Mouse (Mus musculus) liver, embryonic 14.5 days (tissue): ENCODE measurements around the gene Fkbp14. TPM values are rescaled to one million over a fixed set of nuclear protein-coding genes. Genes with fewer than 3 reads are reported as not detected.

Source experiments
- ATAC-seq: fragments of 200-750 bp; cut with Nextera tagmentation; 2 replicates; pipeline ENCODE4 v1.8.0; 2017; ENCODE audit warnings: moderate number of reproducible peaks, mild to moderate bottlenecking, moderate library complexity; ENCODE audit not compliant: insufficient read depth
- DNase-seq, 3 experiments: peaks; one replicate each; pipeline ENCODE4 v3.0.0-alpha.2; 2012 to 2013; ENCODE audit warnings: low read depth in 3 of 3, low spot score in 3 of 3
- H3K27ac ChIP-seq: fragments of 300-500 bp; sonication (generic); 2 replicates; pipeline ENCODE4 v1.5.1; 2014; ENCODE audit warnings: moderate library complexity, mild to moderate bottlenecking, control low read depth, inconsistent platforms
- H3K27me3 ChIP-seq: fragments of 300-500 bp; sonication (generic); 2 replicates; pipeline ENCODE4 v1.6.1; 2014; ENCODE audit warnings: mild to moderate bottlenecking, low read length, moderate library complexity; ENCODE audit not compliant: control insufficient read depth, insufficient read depth
- H3K36me3 ChIP-seq: fragments of 300-500 bp; sonication (generic); replicated peaks from 2 replicates; pipeline ENCODE4 v1.6.1; 2014; ENCODE audit warnings: low read depth; ENCODE audit not compliant: control insufficient read depth, insufficient read depth
- H3K4me1 ChIP-seq, 2 experiments: fragments of 200-500 bp in 1 of 2; fragments of 300-500 bp in 1 of 2; sonication (generic) in 1 of 2; replicated peaks; 2 replicates each; pipeline ENCODE4 v1.6.1; 2012 to 2014; ENCODE audit warnings: antibody characterized with exemption in 1 of 2, inconsistent platforms in 1 of 2, low read length in 1 of 2; ENCODE audit not compliant: control insufficient read depth in 2 of 2, insufficient read depth in 2 of 2
- H3K4me2 ChIP-seq: fragments of 300-500 bp; sonication (generic); 2 replicates; pipeline ENCODE4 v1.6.1; 2014; ENCODE audit warnings: low read depth, mild to moderate bottlenecking, control low read depth, moderate library complexity
- H3K4me3 ChIP-seq, 2 experiments: fragments of 200-500 bp in 1 of 2; fragments of 300-500 bp in 1 of 2; sonication (generic) in 1 of 2; 2 replicates each; pipeline ENCODE4 v1.5.1; 2012 to 2014; ENCODE audit warnings: low read depth in 2 of 2, low read length in 2 of 2, mild to moderate bottlenecking in 2 of 2, control low read depth in 1 of 2, inconsistent platforms in 1 of 2, moderate library complexity in 1 of 2; ENCODE audit not compliant: insufficient read depth in 1 of 2
- H3K9ac ChIP-seq: fragments of 300-500 bp; sonication (generic); replicated peaks from 2 replicates; pipeline ENCODE4 v1.6.1; 2014; ENCODE audit warnings: mild to moderate bottlenecking, control low read depth, moderate library complexity
- H3K9me3 ChIP-seq: fragments of 300-500 bp; sonication (generic); 2 replicates; pipeline ENCODE4 v1.6.1; 2016; ENCODE audit warnings: low read length, mixed read lengths; ENCODE audit not compliant: control insufficient read depth
- CTCF ChIP-seq: IDR thresholded peaks from 2 replicates; pipeline ENCODE4 v1.5.1; 2016; ENCODE audit warnings: antibody characterized with exemption, low read depth, control low read depth
- EP300 ChIP-seq: IDR thresholded peaks from 2 replicates; pipeline ENCODE4 v1.6.1; 2016; ENCODE audit warnings: antibody characterized with exemption, low read depth
- WGBS: fragments of 180-500 bp; shearing (Covaris S2); extraction: QIAGEN DNeasy Blood & Tissue Kit; methylation state at CpG from one replicate; pipeline ENCODE4 v1.1.7; 2014; ENCODE audit not compliant: insufficient replicate concordance; 5-methylcytosine and 5-hydroxymethylcytosine counted together
- polyA plus RNA-seq, 2 experiments: library from polyadenylated mRNA; depleted of rRNA in 1 of 2; stranded (reverse) in 1 of 2; unstranded in 1 of 2; fragments of >200 nt; fragmentation: Nextera tagmentation in 1 of 2; extraction: Ambion mirVana in 1 of 2; gene quantifications; 2 replicates each; pipeline versions ENCODE4 v1.2.1 to v1.2.3; 2012 to 2014

The Fkbp14 gene
- polyA plus RNA-seq, 2 experiments: 3.5 to 4.0 TPM

GRCm38 (mm10) chr6:54531048-54531481, 66.0 kb downstream of the Fkbp14 start:
- no peaks in the 10 kb centered on the region for H3K9me3 ChIP-seq
- TF ChIP-seq CTCF: no peak
- TF ChIP-seq EP300: no peak
- ATAC-seq (no peak), DNase-seq (no peak)
- H3K4me2 ChIP-seq: no peak overlapping the region
- H3K27me3 ChIP-seq: no peaks in the 10 kb centered on the region
- peaks cover 0 to 12% of the 10 kb centered on the region in 2 experiments; a peak in 2 of 4 replicates for H3K4me1 ChIP-seq
- 51% methylated on average over 8 of the region's 8 CpGs for WGBS
- no peak overlapping the region for H3K9ac ChIP-seq
- no peaks in the 10 kb centered on the region for H3K36me3 ChIP-seq
- no peak overlapping the region for H3K27ac ChIP-seq
- H3K4me3 ChIP-seq: no peak overlapping the region

DNA sequence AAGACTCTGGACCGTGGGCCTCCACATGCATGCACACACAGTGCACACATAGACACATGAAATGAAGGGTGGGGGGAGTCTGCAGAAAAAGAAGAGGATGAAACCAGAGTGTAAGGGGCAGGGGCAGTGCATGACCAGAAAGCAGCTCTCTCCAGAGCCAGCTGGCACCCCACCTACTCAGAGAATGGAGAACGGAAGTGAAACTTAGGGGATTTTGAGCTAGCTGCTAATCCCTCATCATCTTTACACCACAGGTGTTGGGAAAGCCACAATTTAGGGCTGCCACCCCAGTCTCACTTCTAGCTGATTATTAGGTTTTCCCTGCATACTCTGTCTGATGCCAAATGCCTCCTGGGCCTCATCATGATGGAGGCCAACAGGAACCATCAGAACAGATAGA, 66.9 kb downstream of the Fkbp14 start:
- TF ChIP-seq CTCF (no peak), EP300 (no peak)
- ATAC-seq: no peak

GRCm38 (mm10) chr6:54528666-54529065, 68.4 kb downstream of the Fkbp14 start:
- peaks cover 0 to 12% of the 10 kb centered on the region in 2 experiments; a peak in 2 of 4 replicates for H3K4me1 ChIP-seq
- WGBS: 9% methylated on average over 8 of the region's 8 CpGs
- peak; percentile 75 for ATAC-seq
- no peaks in the 10 kb centered on the region for H3K9me3 ChIP-seq
- no peak overlapping the region for H3K27ac ChIP-seq
- TF ChIP-seq EP300 (peak; percentile 69), CTCF (no peak)
- peak; percentile 9 to 31 (median 26) for DNase-seq
- H3K4me3 ChIP-seq: no peak overlapping the region
- no peaks in the 10 kb centered on the region for H3K36me3 ChIP-seq
- no peak overlapping the region for H3K9ac ChIP-seq
- no peak overlapping the region for H3K4me2 ChIP-seq
- H3K27me3 ChIP-seq: no peaks in the 10 kb centered on the region

More for the DNA sequence above, 66.9 kb downstream of the Fkbp14 start:
- Histone ChIP-seq H3K27me3 (no peaks in the 10 kb centered on the region), H3K9me3 (no peaks in the 10 kb centered on the region), H3K27ac (no peak overlapping the region), H3K36me3 (no peaks in the 10 kb centered on the region), H3K4me2 (no peak overlapping the region), H3K4me3 (no peak overlapping the region), H3K9ac (no peak overlapping the region), H3K4me1 (peaks cover 0 to 12% of the 10 kb centered on the region in 2 experiments; a peak in 2 of 4 replicates)
- 53% methylated on average over 2 of the region's 2 CpGs for WGBS
- no peak for DNase-seq

Other genes starting within 250 kb of the Fkbp14 start
- gene Wipf3, start 167.7 kb downstream of the Fkbp14 start, polyA plus RNA-seq (2012; rRNA removed): 0.16 and 0.19 TPM in 2 replicates
- 0.09 TPM in 2 replicates for gene Wipf3, start 167.7 kb downstream of the Fkbp14 start, polyA plus RNA-seq (2014; fragmentation: Nextera tagmentation; extraction: Ambion mirVana)
- 0.10 and 0.13 TPM in 2 replicates for gene Scrn1, start 30.8 kb downstream of the Fkbp14 start, polyA plus RNA-seq (2012; rRNA removed)
- 0.08 and 0.24 TPM in 2 replicates for gene Scrn1, start 30.8 kb downstream of the Fkbp14 start, polyA plus RNA-seq (2014; fragmentation: Nextera tagmentation; extraction: Ambion mirVana)
- 1.2 and 1.7 TPM in 2 replicates for gene Plekha8, start 2.2 kb downstream of the Fkbp14 start, polyA plus RNA-seq (2012; rRNA removed)
- 2.6 and 3.7 TPM in 2 replicates for gene Plekha8, start 2.2 kb downstream of the Fkbp14 start, polyA plus RNA-seq (2014; fragmentation: Nextera tagmentation; extraction: Ambion mirVana)
- 0.26 and 0.47 TPM in 2 replicates for gene Mturn, start 84.3 kb upstream of the Fkbp14 start, polyA plus RNA-seq (2012; rRNA removed)
- gene Mturn, start 84.3 kb upstream of the Fkbp14 start, polyA plus RNA-seq (2014; fragmentation: Nextera tagmentation; extraction: Ambion mirVana): 0.75 and 0.81 TPM in 2 replicates
- gene Znrf2, start 219.6 kb upstream of the Fkbp14 start, polyA plus RNA-seq (2012; rRNA removed): 2.5 and 3.3 TPM in 2 replicates
- 2.1 and 2.2 TPM in 2 replicates for gene Znrf2, start 219.6 kb upstream of the Fkbp14 start, polyA plus RNA-seq (2014; fragmentation: Nextera tagmentation; extraction: Ambion mirVana)